Mouse (Mus musculus) mature B cell (primary cell): Measurements from ENCODE around the gene Tbx15.

ENCODE experiments used
- in situ Hi-C: fragments of 300-500 bp; cut with MboI; formaldehyde crosslinking; loops from 2 replicates; pipeline ENCODE4 v1.14.3; 2019

Tbx15 gene

GRCm38 (mm10) chr3:99248831-99249550 lies 8.8 kb downstream of the Tbx15 start:
- in situ Hi-C loops: no loop called here

- in situ Hi-C loops: no loop called here
Measured at GRCm38 (mm10) chr3:99249551-99249870, 9.3 kb downstream of the Tbx15 start.

- in situ Hi-C loops: no loop called here
Measured at GRCm38 (mm10) chr3:99249906-99250305, 9.7 kb downstream of the Tbx15 start.

GRCm38 (mm10) chr3:99251271-99252165 lies 11.3 kb downstream of the Tbx15 start:
- in situ Hi-C loops: no loop called here

- in situ Hi-C loops: no loop called here
Measured at GRCm38 (mm10) chr3:99252461-99253091, 12.4 kb downstream of the Tbx15 start.

GRCm38 (mm10) chr3:99253092-99253488 lies 12.9 kb downstream of the Tbx15 start:
- in situ Hi-C loops: no loop called here

- in situ Hi-C loops: no loop called here
Measured at GRCm38 (mm10) chr3:99253497-99254451, 13.6 kb downstream of the Tbx15 start.

GRCm38 (mm10) chr3:99254559-99255151 lies 14.5 kb downstream of the Tbx15 start:
- in situ Hi-C loops: no loop called here

GRCm38 (mm10) chr3:99255411-99256365 lies 15.5 kb downstream of the Tbx15 start:
- in situ Hi-C loops: no loop called here

- in situ Hi-C loops: no loop called here
Measured at GRCm38 (mm10) chr3:99256366-99256750, 16.2 kb downstream of the Tbx15 start.

- in situ Hi-C loops: no loop called here
Measured at GRCm38 (mm10) chr3:99256766-99257165, 16.6 kb downstream of the Tbx15 start.

GRCm38 (mm10) chr3:99257586-99258577 lies 17.7 kb downstream of the Tbx15 start:
- in situ Hi-C loops: no loop called here

GRCm38 (mm10) chr3:99259741-99260270 lies 19.6 kb downstream of the Tbx15 start:
- in situ Hi-C loops: no loop called here

- in situ Hi-C loops: no loop called here
Measured at GRCm38 (mm10) chr3:99260395-99260794, 20.2 kb downstream of the Tbx15 start.

- in situ Hi-C loops: no loop called here
Measured at GRCm38 (mm10) chr3:99261371-99261791, 21.2 kb downstream of the Tbx15 start.

GRCm38 (mm10) chr3:99261986-99262385 lies 21.8 kb downstream of the Tbx15 start:
- in situ Hi-C loops: no loop called here

GRCm38 (mm10) chr3:99263471-99263903 lies 23.3 kb downstream of the Tbx15 start:
- in situ Hi-C loops: no loop called here

- in situ Hi-C loops: no loop called here
Measured at GRCm38 (mm10) chr3:99264695-99265094, 24.5 kb downstream of the Tbx15 start.
